Mouse (Mus musculus) embryonic facial prominence, embryonic 11.5 days (tissue): ENCODE results near the gene Gm49510. TPM values are rescaled to one million over a fixed set of nuclear protein-coding genes. Genes with fewer than 3 reads are reported as not detected.

Experiments used
- ATAC-seq: fragments of 200-750 bp; cut with Nextera tagmentation; replicated peaks from 2 replicates; pipeline ENCODE4 v1.8.0; 2017; ENCODE audit warnings: low read depth; ENCODE audit not compliant: insufficient number of reproducible peaks, low FRiP score, low TSS enrichment
- DNase-seq: peaks from one replicate; pipeline ENCODE4 v3.0.0-alpha.2; 2015; ENCODE audit warnings: low spot score
- H3K27ac ChIP-seq: fragments of 300-500 bp; sonication (generic); replicated peaks from 2 replicates; pipeline ENCODE4 v1.5.1; 2014; ENCODE audit warnings: mild to moderate bottlenecking, low read depth, low read length, control low read depth
- H3K27me3 ChIP-seq: fragments of 300-500 bp; sonication (generic); 2 replicates; pipeline ENCODE4 v1.6.1; 2014; ENCODE audit warnings: mild to moderate bottlenecking, low read length, moderate library complexity, mixed read lengths; ENCODE audit not compliant: control insufficient read depth, insufficient read depth
- H3K36me3 ChIP-seq: fragments of 300-500 bp; sonication (generic); replicated peaks from 2 replicates; pipeline ENCODE4 v1.6.1; 2014; ENCODE audit warnings: low read depth, mild to moderate bottlenecking, low read length, moderate library complexity, mixed read lengths; ENCODE audit not compliant: control insufficient read depth, insufficient read depth
- H3K4me1 ChIP-seq: fragments of 300-500 bp; sonication (generic); 2 replicates; pipeline ENCODE4 v1.6.1; 2014; ENCODE audit warnings: low read length, mixed read lengths; ENCODE audit not compliant: control insufficient read depth, insufficient read depth
- H3K4me2 ChIP-seq: fragments of 300-500 bp; sonication (generic); 2 replicates; pipeline ENCODE4 v1.6.1; 2014; ENCODE audit warnings: low read depth, mild to moderate bottlenecking, control low read depth, low read length, moderate library complexity
- H3K4me3 ChIP-seq: fragments of 300-500 bp; sonication (generic); 2 replicates; pipeline ENCODE4 v1.5.1; 2014; ENCODE audit warnings: low read depth, low read length, control low read depth
- H3K9ac ChIP-seq: fragments of 300-500 bp; sonication (generic); replicated peaks from 2 replicates; pipeline ENCODE4 v1.6.1; 2014; ENCODE audit warnings: mild to moderate bottlenecking, control low read depth, low read length
- H3K9me3 ChIP-seq: fragments of 300-500 bp; sonication (generic); replicated peaks from 2 replicates; pipeline ENCODE4 v1.6.1; 2016; ENCODE audit warnings: mild to moderate bottlenecking, low read length, inconsistent platforms, mixed read lengths; ENCODE audit not compliant: control insufficient read depth
- WGBS: fragments of 180-500 bp; shearing (Covaris S2); extraction: QIAGEN DNeasy Blood & Tissue Kit; methylation state at CpG from one replicate; pipeline ENCODE4 v1.1.7; 2014; 5-methylcytosine and 5-hydroxymethylcytosine counted together
- polyA plus RNA-seq: library from polyadenylated mRNA; unstranded; fragments of >200 nt; fragmentation: Nextera tagmentation; extraction: Ambion mirVana; gene quantifications from 2 replicates; pipeline ENCODE4 v1.2.1, GENCODE M21; 2014

Gm49510 gene
- polyA plus RNA-seq, 1 experiment from 2014 or later: 0.58 TPM

- H3K36me3 ChIP-seq: no peaks in the 10 kb centered on the region; the same call in 1 of the 2 replicates
- no peaks in the 10 kb centered on the region for H3K9me3 ChIP-seq
- no peaks in the 10 kb centered on the region for H3K27me3 ChIP-seq
- H3K4me1 ChIP-seq: peaks cover 11% of the 10 kb centered on the region
- no peak overlapping the region for H3K27ac ChIP-seq
- ATAC-seq (no peak), DNase-seq (peak; percentile 55)
- H3K9ac ChIP-seq: no peak overlapping the region
- H3K4me3 ChIP-seq: no peak overlapping the region
- WGBS: 37% methylated on average over 9 of the region's 9 CpGs
- no peak overlapping the region for H3K4me2 ChIP-seq
Measured at GRCm38 (mm10) chr15:78912040-78912439, 12.6 kb downstream of the Gm49510 start.

DNA sequence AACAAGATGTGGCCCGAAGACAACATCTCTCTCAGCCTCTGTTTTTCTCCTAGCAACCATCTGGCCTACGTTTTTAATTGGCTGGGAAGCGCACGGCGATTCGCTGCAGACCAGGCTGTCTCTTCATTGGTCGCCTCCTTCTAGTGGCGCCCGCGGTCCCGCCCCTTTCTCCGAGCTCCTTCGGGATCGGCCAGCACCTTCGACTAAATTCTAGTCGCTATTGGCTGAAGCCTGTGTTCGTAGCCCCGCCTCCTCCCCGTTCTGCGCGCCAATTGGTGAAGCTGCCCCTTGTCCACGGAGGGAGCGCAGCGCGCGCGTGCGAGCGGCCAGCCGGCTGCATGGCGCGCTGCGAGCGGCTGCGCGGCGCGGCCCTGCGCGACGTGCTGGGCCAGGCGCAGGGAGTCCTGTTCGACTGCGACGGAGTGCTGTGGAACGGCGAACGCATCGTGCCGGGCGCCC lies 14.2 kb downstream of the Gm49510 start, which contains the start of gene Pdxp:
Gene Pdxp (plus strand): TSS at position 288 of the 459 bp plus-strand sequence.
- H3K27ac ChIP-seq: peak within 1 kb of the TSS; percentile 82
- peaks cover 11% of the 10 kb centered on the region for H3K4me1 ChIP-seq
- peak within 1 kb of the TSS; percentile 81 for H3K4me3 ChIP-seq
- no peaks in the 10 kb centered on the region for H3K27me3 ChIP-seq
- ATAC-seq (peak; percentile 88), DNase-seq (peak; percentile 99)
- under 1% methylated on average over 51 of the region's 51 CpGs for WGBS
- peak within 1 kb of the TSS; percentile 86 for H3K9ac ChIP-seq
- H3K4me2 ChIP-seq: peak within 1 kb of the TSS; percentile 94
- H3K36me3 ChIP-seq: no peaks in the 10 kb centered on the region; the same call in 1 of the 2 replicates
- H3K9me3 ChIP-seq: no peaks in the 10 kb centered on the region

GRCm38 (mm10) chr15:78914091-78914822 lies 14.8 kb downstream of the Gm49510 start:
- peak overlapping the region; percentile 81 for H3K4me3 ChIP-seq
- H3K36me3 ChIP-seq: no peaks in the 10 kb centered on the region; the same call in 1 of the 2 replicates
- DNase-seq: peak; percentile 52
- H3K4me1 ChIP-seq: peaks cover 11% of the 10 kb centered on the region
- WGBS: under 1% methylated on average over 72 of the region's 87 CpGs
- H3K9ac ChIP-seq: peak overlapping the region; percentile 86
- H3K27me3 ChIP-seq: no peaks in the 10 kb centered on the region
- no peaks in the 10 kb centered on the region for H3K9me3 ChIP-seq
- peak overlapping the region; percentile 94 for H3K4me2 ChIP-seq
- ATAC-seq: peak; percentile 47; the same call in 1 of the 2 replicates
- peak overlapping the region; percentile 82 for H3K27ac ChIP-seq

DNA sequence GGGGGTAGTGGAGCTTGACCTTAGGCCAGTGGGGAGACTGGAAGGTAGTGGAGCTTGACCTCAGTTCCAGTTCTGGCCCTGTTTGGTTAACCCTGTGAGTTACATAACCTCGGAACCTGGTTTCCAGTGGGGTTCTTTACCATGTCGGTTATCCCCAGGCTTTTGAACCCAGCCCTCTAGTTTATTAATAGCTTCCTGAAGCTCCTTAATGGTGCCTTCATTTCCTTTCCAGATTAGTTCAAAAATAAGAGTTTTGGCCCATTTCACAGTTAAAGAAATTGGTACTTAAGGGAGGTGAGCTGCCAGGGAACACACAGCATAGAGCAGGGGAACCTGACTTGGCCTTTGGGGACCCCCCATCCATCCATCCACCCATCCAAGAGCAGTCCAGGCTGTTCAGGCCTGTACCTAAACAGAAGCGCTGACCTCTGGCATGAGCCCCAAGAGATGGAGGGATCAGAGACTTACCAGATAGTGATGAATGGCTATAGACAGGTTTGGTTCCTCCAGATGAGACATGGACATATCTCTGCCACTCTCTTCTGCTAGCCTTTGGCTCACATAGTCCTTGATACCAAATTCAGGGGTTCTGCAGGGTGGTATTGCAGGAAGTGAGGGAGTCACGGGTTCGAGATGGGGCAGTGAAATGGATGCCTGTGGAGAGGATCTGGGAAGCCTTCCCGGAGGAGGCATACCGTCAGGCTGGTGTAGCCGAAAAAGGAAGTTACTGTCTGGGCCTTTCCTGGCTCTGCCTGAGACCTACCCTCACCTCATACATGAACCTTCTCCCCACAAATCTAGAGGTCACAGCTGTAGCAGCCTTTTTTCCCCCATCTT lies 15.6 kb downstream of the Gm49510 start:
- peak overlapping the region; percentile 81 for H3K4me3 ChIP-seq
- no peaks in the 10 kb centered on the region for H3K9me3 ChIP-seq
- no peaks in the 10 kb centered on the region for H3K27me3 ChIP-seq
- 50% methylated on average over 8 of the region's 8 CpGs for WGBS
- peak overlapping the region; percentile 86 for H3K9ac ChIP-seq
- no peak for DNase-seq
- H3K4me1 ChIP-seq: peaks cover 11% of the 10 kb centered on the region
- H3K36me3 ChIP-seq: no peaks in the 10 kb centered on the region; the same call in 1 of the 2 replicates
- no peak overlapping the region for H3K27ac ChIP-seq
- no peak for ATAC-seq
- H3K4me2 ChIP-seq: peak overlapping the region; percentile 94

GRCm38 (mm10) chr15:78915660-78916017 lies 16.2 kb downstream of the Gm49510 start:
- Histone ChIP-seq H3K4me1 (peaks cover 11% of the 10 kb centered on the region), H3K9ac (peak overlapping the region; percentile 45), H3K36me3 (no peaks in the 10 kb centered on the region; the same call in 1 of the 2 replicates), H3K4me3 (peak overlapping the region; percentile 81), H3K9me3 (no peaks in the 10 kb centered on the region), H3K4me2 (peak overlapping the region; percentile 94), H3K27ac (no peak overlapping the region), H3K27me3 (no peaks in the 10 kb centered on the region)
- peak; percentile 91 for DNase-seq
- no peak for ATAC-seq
- WGBS: 8% methylated on average over 8 of the region's 8 CpGs

DNA sequence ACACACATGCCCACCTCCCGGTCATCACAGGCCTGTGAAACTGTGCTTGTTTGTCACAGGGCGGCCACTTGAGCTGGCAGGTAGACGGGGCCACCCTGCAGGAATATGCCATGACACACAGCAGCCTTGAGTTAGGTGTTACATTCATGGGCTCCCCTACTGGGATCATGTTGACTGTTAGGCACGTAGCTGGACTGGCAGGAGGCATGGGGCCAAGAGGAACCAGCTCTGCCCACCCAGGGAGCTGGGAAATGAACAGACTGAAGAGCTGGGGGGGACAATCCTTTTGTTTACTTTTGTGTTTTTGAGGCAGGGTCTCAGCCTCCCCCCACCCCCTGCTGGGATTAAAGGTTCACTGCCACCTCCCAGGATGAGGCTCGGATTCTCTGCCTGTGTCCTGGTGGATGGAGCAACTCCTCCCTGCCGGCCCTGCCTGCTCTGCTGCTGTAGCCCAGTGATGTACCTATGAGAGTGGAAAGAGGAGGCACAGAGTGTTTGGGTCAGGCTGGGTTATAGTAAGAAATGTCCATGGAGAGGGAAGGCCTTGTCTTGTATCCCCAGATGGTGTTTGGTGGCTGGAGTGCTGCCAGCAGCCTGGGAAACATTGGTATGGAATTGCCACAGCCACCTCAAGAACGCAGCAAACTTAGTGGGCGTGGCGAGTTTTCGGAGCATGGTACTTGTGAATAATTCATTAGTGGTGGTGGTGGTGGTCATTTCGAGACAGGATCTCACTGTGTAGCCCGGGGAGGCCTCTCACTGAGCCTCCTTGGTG lies 16.8 kb downstream of the Gm49510 start:
- H3K36me3 ChIP-seq: no peaks in the 10 kb centered on the region
- H3K4me1 ChIP-seq: peaks cover 11% of the 10 kb centered on the region
- peak overlapping the region; percentile 22; the same call in 1 of the 2 replicates for H3K4me3 ChIP-seq
- H3K27me3 ChIP-seq: no peaks in the 10 kb centered on the region
- no peak overlapping the region for H3K27ac ChIP-seq
- H3K4me2 ChIP-seq: peak overlapping the region; percentile 94
- ATAC-seq: no peak
- H3K9me3 ChIP-seq: no peaks in the 10 kb centered on the region
- peak overlapping the region; percentile 45 for H3K9ac ChIP-seq
- DNase-seq: no peak
- WGBS: 72% methylated on average over 12 of the region's 12 CpGs

GRCm38 (mm10) chr15:78918126-78918525 lies 18.7 kb downstream of the Gm49510 start:
- ATAC-seq: no peak
- DNase-seq: no peak
- no peaks in the 10 kb centered on the region for H3K27me3 ChIP-seq
- 90% methylated on average over 23 of the region's 23 CpGs for WGBS
- H3K4me3 ChIP-seq: no peak overlapping the region
- H3K9ac ChIP-seq: no peak overlapping the region
- H3K4me1 ChIP-seq: peaks cover 11% of the 10 kb centered on the region
- no peak overlapping the region for H3K27ac ChIP-seq
- no peaks in the 10 kb centered on the region for H3K9me3 ChIP-seq
- no peaks in the 10 kb centered on the region for H3K36me3 ChIP-seq
- no peak overlapping the region for H3K4me2 ChIP-seq
